Mouse (Mus musculus): ENCODE data around the gene Tmem53.

- no peak for TF ChIP-seq ZC3H11A (IDR thresholded peaks at IDR 0.05; ENCODE audit: borderline replicate concordance, low read depth, low read length)
- no peak for TF ChIP-seq MAFK (IDR thresholded peaks at IDR 0.05; ENCODE audit: insufficient read depth, low read depth, low read length)
- no peak for TF ChIP-seq ZNF384 (IDR thresholded peaks at IDR 0.05; ENCODE audit: low read depth, low read length)
- no peak for TF ChIP-seq HCFC1 (IDR thresholded peaks at IDR 0.05; ENCODE audit: borderline replicate concordance, insufficient read depth, low read length)
Measured at GRCm38 (mm10) chr4:117281090-117281845, 29.5 kb downstream of the Tmem53 start.

Data from ES-E14 (cell line).